Mouse (Mus musculus): Measurements from ENCODE around the gene Ccdc170.

DNA sequence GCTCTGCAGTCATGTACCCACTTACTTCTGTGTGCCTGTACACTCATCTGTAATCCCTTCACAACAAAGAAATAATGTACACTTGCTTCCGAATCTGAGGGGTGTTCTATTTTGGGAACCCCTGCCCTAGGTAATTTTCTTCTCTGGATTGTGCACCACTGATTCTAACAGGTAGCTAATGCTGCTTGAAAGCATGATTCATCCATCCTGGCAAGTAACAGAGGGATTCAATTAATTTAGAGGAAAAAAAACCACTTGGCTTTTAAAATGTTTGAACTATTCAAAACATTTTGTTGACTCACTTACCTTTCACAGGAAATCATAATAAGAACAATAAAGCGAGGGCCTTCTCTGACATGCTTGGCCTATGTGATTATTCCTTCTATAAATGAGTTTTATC, 127.9 kb downstream of the Ccdc170 start:
- TF ChIP-seq EP300 (IDR thresholded peaks at IDR 0.05; ENCODE audit: low read depth): no peak
- TF ChIP-seq CTCF (IDR thresholded peaks at IDR 0.05; ENCODE audit: low read depth): no peak
